Mouse (Mus musculus): ENCODE data around the gene Ugt1a8.
"Not testable (repeated sequence)": the region's sequence is repeated elsewhere in the genome, so short reads cannot be mapped to it uniquely, and the experiment has no call there.

Ugt1a8 gene

DNA sequence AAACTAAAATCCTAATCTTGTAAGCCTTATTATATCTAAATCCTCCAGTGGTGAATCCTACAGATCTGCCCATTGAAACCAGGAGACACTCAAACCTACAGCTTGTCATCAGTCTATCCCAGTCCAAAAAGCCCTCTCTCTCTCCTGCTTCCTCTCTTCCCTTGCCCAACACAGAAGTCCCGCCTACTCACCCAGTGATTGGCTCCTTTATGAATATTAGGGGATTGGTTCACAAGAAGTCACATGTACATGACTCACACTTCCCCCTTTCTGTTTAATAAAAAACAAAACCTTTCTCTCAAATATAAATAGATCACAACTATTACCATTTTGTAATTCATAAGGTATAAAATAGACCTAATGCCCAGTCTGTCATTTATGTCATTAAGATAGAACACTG lies 10.5 kb upstream of the Ugt1a8 start:
- Histone ChIP-seq H3K4me3 (replicated peaks; ENCODE audit: low read length) (no peak overlapping the region), H3K4me1 (replicated peaks; ENCODE audit: low read depth, low read length) (no peaks in the 10 kb centered on the region), H3K27me3 (ENCODE audit: insufficient read depth, low read length) (no peaks in the 10 kb centered on the region), H3K36me3 (ENCODE audit: insufficient read depth, low read length) (no peaks in the 10 kb centered on the region), H3K9me3 (ENCODE audit: low read length) (peaks cover 15% of the 10 kb centered on the region)
- no peak for TF ChIP-seq CTCF (conservative IDR thresholded peaks at IDR 0.05; ENCODE audit: low read length)
- no peak for TF ChIP-seq NANOG (IDR thresholded peaks at IDR 0.05; ENCODE audit: borderline replicate concordance, low read length)
- TF ChIP-seq POU5F1 (IDR thresholded peaks at IDR 0.05; ENCODE audit: borderline replicate concordance, low read length) = no peak

DNA sequence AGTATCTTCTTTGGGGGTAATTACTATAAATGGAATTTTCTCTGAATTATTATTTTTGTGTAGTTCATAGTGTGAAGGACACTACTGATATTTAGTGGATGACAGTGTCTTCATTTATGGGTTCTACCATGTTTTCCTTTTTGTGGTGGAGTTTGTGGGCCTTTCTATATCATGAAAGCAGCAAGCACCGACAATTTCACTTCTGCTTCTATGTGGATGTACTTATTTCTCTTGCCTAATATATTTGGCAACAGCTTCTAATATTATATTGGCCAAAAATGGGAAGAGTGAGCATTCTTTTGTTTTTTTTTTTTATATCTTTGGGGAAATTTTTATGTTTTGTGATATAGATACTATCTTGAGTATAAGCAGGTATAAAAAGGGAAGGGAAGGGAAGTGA lies 5.9 kb upstream of the Ugt1a8 start:
- no peak overlapping the region for H3K4me3 ChIP-seq (replicated peaks; ENCODE audit: low read length)
- H3K36me3 ChIP-seq (ENCODE audit: insufficient read depth, low read length) = no peaks in the 10 kb centered on the region
- no peaks in the 10 kb centered on the region for H3K4me1 ChIP-seq (replicated peaks; ENCODE audit: low read depth, low read length)
- TF ChIP-seq POU5F1 (IDR thresholded peaks at IDR 0.05; ENCODE audit: borderline replicate concordance, low read length) (no peak), CTCF (conservative IDR thresholded peaks at IDR 0.05; ENCODE audit: low read length) (no peak), NANOG (IDR thresholded peaks at IDR 0.05; ENCODE audit: borderline replicate concordance, low read length) (no peak)
- H3K9me3 ChIP-seq (ENCODE audit: low read length) = peaks cover 2% of the 10 kb centered on the region
- no peaks in the 10 kb centered on the region for H3K27me3 ChIP-seq (ENCODE audit: insufficient read depth, low read length)

DNA sequence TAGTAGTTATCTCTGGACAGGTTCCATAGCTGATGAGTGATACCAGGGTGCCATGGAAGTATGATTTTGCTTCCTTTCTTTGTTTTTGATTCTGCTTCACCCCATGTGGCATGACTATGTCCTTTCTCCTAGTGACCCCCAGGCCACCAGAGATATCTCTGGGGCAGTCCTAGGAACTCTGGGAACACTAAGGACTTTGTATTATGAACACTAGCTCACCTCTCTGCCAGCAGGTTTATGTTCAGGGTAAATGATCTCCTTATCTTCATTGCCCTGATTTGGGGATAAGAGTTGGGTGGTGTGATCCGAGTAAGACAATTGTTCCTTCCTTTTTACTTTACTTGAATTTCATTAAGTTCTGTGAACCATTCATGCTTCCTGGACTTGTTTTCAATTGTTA lies 1.5 kb upstream of the Ugt1a8 start:
- H3K4me1 ChIP-seq (replicated peaks; ENCODE audit: low read depth, low read length) = no peaks in the 10 kb centered on the region; the same call in 1 of the 2 replicates
- no peak for TF ChIP-seq POU5F1 (IDR thresholded peaks at IDR 0.05; ENCODE audit: borderline replicate concordance, low read length)
- no peak for TF ChIP-seq CTCF (conservative IDR thresholded peaks at IDR 0.05; ENCODE audit: low read length)
- no peak for TF ChIP-seq NANOG (IDR thresholded peaks at IDR 0.05; ENCODE audit: borderline replicate concordance, low read length)
- no peaks in the 10 kb centered on the region for H3K36me3 ChIP-seq (ENCODE audit: insufficient read depth, low read length)
- no peak overlapping the region for H3K4me3 ChIP-seq (replicated peaks; ENCODE audit: low read length)
- H3K9me3 ChIP-seq (ENCODE audit: low read length) = no peaks in the 10 kb centered on the region
- no peaks in the 10 kb centered on the region for H3K27me3 ChIP-seq (ENCODE audit: insufficient read depth, low read length)

DNA sequence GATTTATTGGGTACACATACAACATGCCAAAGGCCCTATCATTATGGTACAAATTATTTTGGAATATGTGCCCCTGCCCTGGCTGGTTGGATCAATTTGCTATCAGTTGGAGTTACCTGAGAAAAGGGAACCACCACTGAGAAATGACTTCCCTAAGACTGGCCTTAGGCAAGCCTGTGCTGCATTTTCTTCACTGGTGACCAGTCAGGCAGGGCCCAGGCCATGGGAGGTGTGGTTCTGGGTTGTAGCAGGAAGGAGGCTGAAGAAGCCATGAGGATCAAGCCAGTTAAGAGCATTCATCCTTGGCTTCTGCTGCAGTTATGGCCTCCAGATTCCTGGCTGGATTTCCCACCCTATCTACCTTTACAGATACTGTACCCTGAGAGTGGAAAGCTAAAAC lies 4.7 kb downstream of the Ugt1a8 start:
- no peaks in the 10 kb centered on the region for H3K36me3 ChIP-seq (ENCODE audit: insufficient read depth, low read length)
- H3K27me3 ChIP-seq (ENCODE audit: insufficient read depth, low read length) = no peaks in the 10 kb centered on the region; the same call in 1 of the 2 replicates
- no peaks in the 10 kb centered on the region for H3K9me3 ChIP-seq (ENCODE audit: low read length)
- TF ChIP-seq POU5F1 (IDR thresholded peaks at IDR 0.05; ENCODE audit: borderline replicate concordance, low read length) = no peak
- TF ChIP-seq NANOG (IDR thresholded peaks at IDR 0.05; ENCODE audit: borderline replicate concordance, low read length) = no peak
- TF ChIP-seq CTCF (conservative IDR thresholded peaks at IDR 0.05; ENCODE audit: low read length) = no peak
- H3K4me1 ChIP-seq (replicated peaks; ENCODE audit: low read depth, low read length) = no peaks in the 10 kb centered on the region; the same call in 1 of the 2 replicates
- no peak overlapping the region for H3K4me3 ChIP-seq (replicated peaks; ENCODE audit: low read length)

DNA sequence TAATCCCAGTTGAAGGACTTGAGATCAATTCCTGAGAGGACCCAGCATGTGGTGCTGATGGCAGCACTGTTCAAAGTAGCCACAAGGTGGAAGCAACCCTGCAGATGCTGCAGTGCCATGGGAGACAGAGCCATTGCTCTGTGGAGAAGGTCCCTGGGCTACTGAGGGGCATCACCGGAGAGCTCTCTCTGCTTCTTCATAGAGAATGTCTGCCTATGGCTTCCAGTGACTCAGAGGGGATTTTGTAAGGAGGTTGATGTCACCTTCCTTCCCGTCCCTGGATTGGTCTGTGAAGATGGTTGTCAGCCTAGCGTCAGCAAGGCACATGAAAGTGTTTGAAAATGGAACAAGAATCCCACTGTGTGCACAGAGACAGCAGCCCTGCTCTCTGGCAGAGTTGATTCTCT lies 6.7 kb downstream of the Ugt1a8 start:
- not testable (repeated sequence) for H3K4me3 ChIP-seq (replicated peaks; ENCODE audit: low read length); H3K4me1 ChIP-seq (replicated peaks; ENCODE audit: low read depth, low read length); H3K27me3 ChIP-seq (ENCODE audit: insufficient read depth, low read length); H3K36me3 ChIP-seq (ENCODE audit: insufficient read depth, low read length); H3K9me3 ChIP-seq (ENCODE audit: low read length)

DNA sequence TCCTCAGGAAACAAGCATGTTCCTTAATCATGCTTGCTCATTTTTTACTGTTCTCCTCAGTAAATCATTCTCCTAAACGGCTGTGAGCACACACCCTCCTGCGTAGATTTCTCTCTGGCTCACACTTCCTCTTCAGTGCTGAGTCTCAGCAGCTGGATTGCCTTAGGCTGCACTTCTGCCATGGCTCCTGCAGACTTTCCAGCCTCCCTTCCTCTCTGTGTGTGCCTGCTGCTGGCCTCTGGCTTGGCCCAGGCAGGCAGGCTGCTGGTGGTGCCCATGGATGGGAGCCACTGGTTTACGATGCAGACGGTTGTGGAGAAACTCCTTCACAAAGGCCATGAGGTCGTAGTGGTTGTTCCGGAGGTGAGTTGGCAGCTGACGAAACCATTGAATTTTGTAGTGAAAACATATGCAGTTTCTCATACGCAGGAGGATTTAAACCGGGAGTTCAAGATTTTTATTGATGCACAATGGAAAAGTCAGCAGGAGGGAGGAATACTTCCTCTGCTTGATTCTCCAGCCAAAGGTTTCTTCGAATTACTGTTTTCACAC lies 7.4 kb downstream of the Ugt1a8 start, which contains the start of gene Ugt1a7c:
Gene Ugt1a7c, plus strand, starts transcription at position 122 of the 552 bp plus-strand sequence.
- Histone ChIP-seq H3K4me1 (replicated peaks; ENCODE audit: low read depth, low read length) (no peaks in the 10 kb centered on the region), H3K27me3 (ENCODE audit: insufficient read depth, low read length) (no peaks in the 10 kb centered on the region; the same call in 1 of the 2 replicates), H3K36me3 (ENCODE audit: insufficient read depth, low read length) (no peaks in the 10 kb centered on the region), H3K9me3 (ENCODE audit: low read length) (no peaks in the 10 kb centered on the region), H3K4me3 (replicated peaks; ENCODE audit: low read length) (no peak within 1 kb of the TSS)
- no peak for TF ChIP-seq CTCF (conservative IDR thresholded peaks at IDR 0.05; ENCODE audit: low read length)
- TF ChIP-seq POU5F1 (IDR thresholded peaks at IDR 0.05; ENCODE audit: borderline replicate concordance, low read length) = no peak
- TF ChIP-seq NANOG (IDR thresholded peaks at IDR 0.05; ENCODE audit: borderline replicate concordance, low read length) = no peak

DNA sequence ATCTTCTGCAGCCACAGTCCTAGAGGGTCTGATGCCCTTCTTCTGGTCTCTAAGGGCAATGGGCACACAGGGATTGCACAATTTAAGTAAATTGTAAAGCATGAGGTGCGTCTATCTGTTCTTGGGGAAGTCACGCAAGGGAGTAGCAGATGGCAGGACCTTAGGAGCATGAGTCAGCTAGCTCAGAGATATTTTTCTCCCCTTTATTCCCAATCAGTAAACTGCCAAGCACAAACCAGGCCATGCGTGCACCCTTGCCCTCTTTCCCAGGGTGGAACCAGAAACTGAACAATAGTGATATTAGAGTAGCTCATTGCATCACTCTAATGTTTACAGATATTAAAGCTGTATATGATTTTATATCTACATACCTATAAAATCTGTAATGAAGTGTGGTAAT lies 10.9 kb downstream of the Ugt1a8 start:
- H3K27me3 ChIP-seq (ENCODE audit: insufficient read depth, low read length); H3K9me3 ChIP-seq (ENCODE audit: low read length); H3K36me3 ChIP-seq (ENCODE audit: insufficient read depth, low read length); H3K4me3 ChIP-seq (replicated peaks; ENCODE audit: low read length); H3K4me1 ChIP-seq (replicated peaks; ENCODE audit: low read depth, low read length): not testable (repeated sequence)

DNA sequence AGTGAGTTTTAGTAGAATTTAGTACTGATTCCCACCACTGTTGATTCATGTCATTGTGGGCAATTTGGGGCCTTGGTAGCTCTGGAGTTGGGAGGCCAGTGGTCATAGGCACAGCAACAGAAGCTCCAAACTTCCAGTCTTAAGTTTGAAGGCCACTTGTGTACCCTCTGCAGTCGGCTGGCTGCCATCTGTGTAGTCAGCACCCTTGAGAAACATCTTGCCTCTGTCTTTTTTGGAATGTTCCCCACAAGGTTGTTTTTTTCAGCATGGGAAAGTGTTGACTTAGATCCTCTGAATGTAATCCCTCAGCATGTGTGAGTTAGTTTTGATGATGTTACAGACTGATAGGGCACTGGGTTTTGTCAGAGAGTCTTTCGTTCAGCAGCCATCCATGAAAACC lies 12.1 kb downstream of the Ugt1a8 start:
- H3K9me3 ChIP-seq (ENCODE audit: low read length); H3K36me3 ChIP-seq (ENCODE audit: insufficient read depth, low read length); H3K4me3 ChIP-seq (replicated peaks; ENCODE audit: low read length); H3K27me3 ChIP-seq (ENCODE audit: insufficient read depth, low read length); H3K4me1 ChIP-seq (replicated peaks; ENCODE audit: low read depth, low read length): not testable (repeated sequence)

DNA sequence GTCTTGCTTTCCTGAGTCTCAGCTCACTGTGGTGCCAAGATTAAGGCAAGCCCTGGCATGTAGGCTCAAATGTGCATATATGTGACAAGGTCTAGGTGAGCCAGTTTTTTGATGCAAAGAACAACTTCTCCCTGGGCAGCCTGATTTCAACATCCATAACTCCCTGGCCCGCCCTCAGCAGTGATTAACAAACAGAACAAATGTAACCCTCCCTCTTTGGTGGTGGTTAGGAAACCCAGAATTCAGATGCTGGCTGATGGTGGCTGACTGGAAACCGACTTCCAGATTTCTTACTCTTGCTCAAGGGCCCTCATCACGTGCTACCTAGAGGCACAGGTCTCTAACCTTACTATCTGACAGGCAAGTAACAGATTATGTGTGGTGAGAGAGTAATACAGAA lies 15.4 kb downstream of the Ugt1a8 start, which contains the start of gene Ugt1a6b:
Gene Ugt1a6b, plus strand, starts transcription at position 234 of the 400 bp plus-strand sequence.
- H3K4me3 ChIP-seq (replicated peaks; ENCODE audit: low read length); H3K4me1 ChIP-seq (replicated peaks; ENCODE audit: low read depth, low read length); H3K27me3 ChIP-seq (ENCODE audit: insufficient read depth, low read length); H3K9me3 ChIP-seq (ENCODE audit: low read length); H3K36me3 ChIP-seq (ENCODE audit: insufficient read depth, low read length): not testable (repeated sequence)

DNA sequence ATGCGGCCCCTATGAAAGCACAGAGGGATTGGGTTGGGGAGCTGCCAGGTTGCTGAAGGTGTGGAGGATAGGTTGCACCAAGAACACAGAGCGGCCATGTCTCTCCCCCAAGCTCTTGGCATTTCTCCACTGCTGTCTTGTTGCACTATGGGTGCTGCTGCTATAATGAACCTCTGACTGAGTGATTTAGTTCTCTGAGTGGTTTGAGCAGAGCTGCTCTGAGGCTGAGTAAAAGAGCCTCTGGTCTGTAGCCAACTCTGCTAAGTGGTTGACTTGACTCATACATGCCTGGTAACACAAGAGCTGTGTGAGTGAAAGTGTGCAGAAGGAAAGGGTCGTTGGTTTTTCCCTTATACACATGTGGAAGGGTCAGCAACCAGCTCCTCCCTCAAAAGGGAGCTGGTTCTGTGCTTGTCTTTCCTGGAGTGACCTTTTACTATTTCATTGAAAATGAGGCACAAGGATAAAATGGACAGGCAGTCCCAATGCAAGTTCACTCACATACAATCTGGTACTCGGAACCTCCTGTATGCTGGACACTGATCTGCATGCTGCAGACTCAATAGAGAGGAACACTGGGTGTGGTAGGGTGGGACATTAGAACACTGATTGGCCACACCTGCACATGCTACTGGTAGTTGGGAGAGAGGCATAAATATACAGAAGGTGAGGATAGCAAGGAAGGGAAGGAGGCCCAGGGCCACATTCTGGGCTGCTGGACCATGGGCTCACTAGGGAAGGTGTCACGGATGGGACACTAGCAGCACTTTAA lies 16.3 kb downstream of the Ugt1a8 start:
- H3K27me3 ChIP-seq (ENCODE audit: insufficient read depth, low read length); H3K4me3 ChIP-seq (replicated peaks; ENCODE audit: low read length); H3K36me3 ChIP-seq (ENCODE audit: insufficient read depth, low read length); H3K4me1 ChIP-seq (replicated peaks; ENCODE audit: low read depth, low read length); H3K9me3 ChIP-seq (ENCODE audit: low read length): not testable (repeated sequence)
